Mouse (Mus musculus) ZHBTc4 (cell line): Measurements from ENCODE around the gene A2ml1.
"Not testable (repeated sequence)": the region's sequence is repeated elsewhere in the genome, so short reads cannot be mapped to it uniquely, and the experiment has no call there.

Experiments
- DNase-seq: peaks from one replicate; pipeline ENCODE4 v3.0.0-alpha.2; 2011; ENCODE audit warnings: low read depth, low spot score

Gene A2ml1

GRCm38 (mm10) chr6:128581508-128581907 lies at the start of gene A2ml1:
Gene A2ml1, minus strand, starts transcription at chr6:128581608.
- DNase-seq = no peak

GRCm38 (mm10) chr6:128629771-128630739 lies 48.6 kb upstream of the A2ml1 start:
- DNase-seq = peak; percentile 86

- DNase-seq = not testable (repeated sequence)
These were observed 43.8 kb upstream of the A2ml1 start for GRCm38 (mm10) chr6:128625246-128625645.

- DNase-seq = no peak
These were observed 43.0 kb upstream of the A2ml1 start for GRCm38 (mm10) chr6:128624425-128624824.

GRCm38 (mm10) chr6:128623433-128623832 lies 42.0 kb upstream of the A2ml1 start, which contains the start of gene Klrb1a:
Gene Klrb1a, minus strand, starts transcription at chr6:128623533.
- not testable (repeated sequence) for DNase-seq

- no peak for DNase-seq
These were observed 41.3 kb upstream of the A2ml1 start for GRCm38 (mm10) chr6:128622733-128623132.

GRCm38 (mm10) chr6:128606350-128606749 lies 24.9 kb upstream of the A2ml1 start:
- DNase-seq = no peak

- peak; percentile 66 for DNase-seq
These were observed 23.1 kb upstream of the A2ml1 start for GRCm38 (mm10) chr6:128604512-128604911.

- DNase-seq = no peak
These were observed 21.2 kb upstream of the A2ml1 start for GRCm38 (mm10) chr6:128602463-128603201.

GRCm38 (mm10) chr6:128602026-128602425 lies 20.6 kb upstream of the A2ml1 start:
- no peak for DNase-seq

- no peak for DNase-seq
These were observed 18.1 kb upstream of the A2ml1 start for GRCm38 (mm10) chr6:128599555-128599954.

- DNase-seq = no peak
These were observed 17.0 kb upstream of the A2ml1 start for GRCm38 (mm10) chr6:128598256-128599047.

- DNase-seq = no peak
These were observed 15.7 kb upstream of the A2ml1 start for GRCm38 (mm10) chr6:128597121-128597522.

- DNase-seq = no peak
These were observed 13.2 kb upstream of the A2ml1 start for GRCm38 (mm10) chr6:128594651-128595050.

GRCm38 (mm10) chr6:128589426-128589825 lies 8.0 kb upstream of the A2ml1 start:
- no peak for DNase-seq

GRCm38 (mm10) chr6:128587619-128588018 lies 6.2 kb upstream of the A2ml1 start:
- no peak for DNase-seq

GRCm38 (mm10) chr6:128585642-128586245 lies 4.3 kb upstream of the A2ml1 start:
- DNase-seq = no peak

GRCm38 (mm10) chr6:128584070-128584660 lies 2.8 kb upstream of the A2ml1 start:
- DNase-seq = no peak

GRCm38 (mm10) chr6:128577301-128577700 lies 4.1 kb downstream of the A2ml1 start:
- DNase-seq = no peak

- no peak for DNase-seq
These were observed 14.8 kb downstream of the A2ml1 start for GRCm38 (mm10) chr6:128566589-128566988.

- no peak for DNase-seq
These were observed 27.4 kb downstream of the A2ml1 start for GRCm38 (mm10) chr6:128554049-128554448.
